Mouse (Mus musculus) C2C12 (cell line): Measurements from ENCODE around the gene Rbm47.

Experiments
- CEBPB ChIP-seq: IDR thresholded peaks from one replicate; pipeline ENCODE4 v1.6.1; 2011; ENCODE audit warnings: low read depth, mild to moderate bottlenecking, control low read depth, moderate library complexity
- CTCF ChIP-seq: IDR thresholded peaks from one replicate; pipeline ENCODE4 v1.5.1; 2011; ENCODE audit not compliant: control insufficient read depth, insufficient read depth, insufficient read length
- MAX ChIP-seq: IDR thresholded peaks from one replicate; pipeline ENCODE4 v1.6.1; 2011; ENCODE audit warnings: mild to moderate bottlenecking, control low read depth
- MYOD1 ChIP-seq: IDR thresholded peaks from one replicate; pipeline ENCODE4 v1.6.1; 2011; ENCODE audit warnings: low read depth; ENCODE audit not compliant: control insufficient read depth, insufficient read length
- MYOG ChIP-seq: IDR thresholded peaks from one replicate; pipeline ENCODE4 v1.6.1; 2011; ENCODE audit not compliant: control insufficient read depth, insufficient read length; ENCODE audit errors: extremely low read depth
- USF1 ChIP-seq: IDR thresholded peaks from one replicate; pipeline ENCODE4 v1.6.1; 2011; ENCODE audit warnings: low read depth, mild to moderate bottlenecking, control low read depth, moderate library complexity

- TF ChIP-seq CTCF (no peak), MAX (no peak), CEBPB (no peak), USF1 (no peak), MYOD1 (no peak), MYOG (no peak)
These were observed 4.3 kb downstream of the Rbm47 start for GRCm38 (mm10) chr5:66168462-66169098.
